Mouse (Mus musculus): ENCODE measurements around the gene Rpl10a.
A peak's percentile ranks its signal among the peaks of the same experiment; 100 is the strongest.
"Not testable (repeated sequence)": the region's sequence is repeated elsewhere in the genome, so short reads cannot be mapped to it uniquely, and the experiment has no call there.

Rpl10a gene

DNA sequence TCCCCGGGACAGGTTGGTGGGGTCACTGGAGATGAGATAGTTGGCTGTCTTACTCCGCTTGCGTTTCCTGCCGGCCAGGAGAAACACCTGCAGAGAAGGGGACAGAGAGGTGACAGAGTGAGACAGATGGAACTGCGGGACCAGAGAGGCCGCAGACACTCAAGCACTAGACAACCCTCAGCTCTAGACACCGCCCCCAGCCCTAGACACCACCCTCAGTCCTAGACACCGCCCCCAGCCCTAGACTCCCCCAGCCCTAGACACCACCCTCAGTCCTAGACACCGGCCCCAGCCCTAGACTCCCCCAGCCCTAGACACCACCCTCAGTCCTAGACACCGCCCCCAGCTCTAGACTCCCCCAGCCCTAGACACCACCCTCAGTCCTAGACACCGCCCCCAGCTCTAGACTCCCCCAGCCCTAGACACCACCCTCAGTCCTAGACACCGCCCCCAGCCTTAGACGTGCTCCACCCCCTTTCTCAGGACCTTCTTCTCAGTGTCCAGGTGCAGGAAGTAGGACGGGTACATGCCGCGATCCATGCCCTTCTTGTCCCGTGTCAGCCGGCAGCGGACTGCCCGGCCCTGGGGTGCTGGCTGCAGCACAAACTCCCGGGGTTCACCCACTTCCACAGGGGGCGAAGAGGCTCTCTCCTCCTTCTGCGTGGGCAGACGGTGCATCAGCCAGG lies 30.4 kb downstream of the Rpl10a start:
- not testable (repeated sequence) for DNase-seq (ENCODE audit: low spot score in 2 of 2)

DNA sequence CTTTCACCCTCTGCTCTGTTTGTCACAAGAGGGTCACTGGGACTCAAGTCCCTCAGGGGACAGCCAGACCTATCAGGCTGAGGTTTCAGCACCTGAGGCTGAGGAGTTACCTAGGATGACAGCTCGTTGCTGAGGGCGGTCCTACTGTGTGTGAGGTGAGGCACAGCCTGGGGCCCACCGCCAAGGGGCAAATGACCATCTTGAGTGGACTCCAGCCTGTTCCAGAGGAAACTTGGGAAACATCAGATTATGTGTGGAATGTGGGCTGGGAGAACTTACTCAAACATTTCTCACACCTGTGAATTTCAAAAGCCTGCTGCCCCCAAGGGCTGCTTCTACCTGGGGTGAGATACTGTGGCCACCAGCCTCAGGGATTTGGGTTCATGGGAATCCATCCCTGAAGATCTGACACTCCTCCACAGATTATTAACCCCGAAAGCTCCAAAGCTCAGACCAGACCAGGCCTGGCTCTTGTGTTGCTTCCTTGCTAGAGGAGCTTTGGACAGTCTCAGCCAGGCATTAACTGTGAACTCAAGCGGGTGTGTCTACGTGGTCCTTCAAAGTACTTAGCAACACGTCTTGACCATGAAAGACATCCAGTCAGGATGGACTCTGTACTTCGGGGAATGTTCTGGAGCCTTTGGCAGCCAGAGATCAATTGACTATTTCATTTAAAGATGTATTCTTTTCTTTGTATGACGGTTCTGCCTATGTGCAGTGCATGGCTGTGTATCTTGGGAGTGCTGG lies 32.4 kb downstream of the Rpl10a start:
- no peak for DNase-seq (ENCODE audit: low spot score in 2 of 2)

DNA sequence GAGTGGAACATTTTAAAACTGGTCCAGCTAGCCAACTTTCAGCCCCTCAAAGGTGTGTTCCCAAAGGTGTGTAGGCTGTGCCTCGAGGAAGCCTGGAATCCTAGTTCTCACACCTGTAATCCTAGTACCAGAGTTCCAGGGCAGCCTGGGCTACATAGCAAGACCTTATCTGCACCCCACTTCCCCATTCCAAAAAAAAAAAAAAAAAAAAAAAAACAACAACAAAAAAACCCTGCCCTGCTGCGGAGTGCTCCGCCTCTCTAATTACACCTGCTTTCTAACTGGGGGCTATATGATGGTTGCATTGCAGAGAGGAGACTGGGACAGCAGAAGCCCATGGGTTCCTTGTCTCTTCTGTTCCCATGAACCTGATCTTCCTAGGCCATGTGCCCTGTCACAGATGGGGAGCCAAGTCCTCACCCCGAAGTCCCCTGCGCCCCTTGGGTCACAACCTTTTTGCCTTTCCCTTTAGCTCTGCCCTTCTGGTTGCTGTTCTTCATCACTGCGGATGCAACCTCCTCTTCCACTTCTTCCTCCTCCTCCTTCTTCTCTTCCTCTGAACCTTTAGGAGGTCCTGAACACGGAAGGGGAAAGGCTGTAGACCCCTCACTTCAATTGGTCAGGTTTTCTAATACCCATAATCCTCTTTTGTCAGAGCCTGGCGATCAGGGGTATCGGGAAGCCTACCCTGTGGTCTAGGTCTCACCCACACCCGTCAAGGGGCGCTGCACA lies 33.8 kb downstream of the Rpl10a start:
- DNase-seq (ENCODE audit: low spot score in 2 of 2): no peak

- DNase-seq (ENCODE audit: low spot score in 2 of 2): no peak
These were observed 34.5 kb downstream of the Rpl10a start for GRCm38 (mm10) chr17:28362653-28363292.

- no peak for DNase-seq (ENCODE audit: low spot score in 2 of 2)
These were observed 35.2 kb downstream of the Rpl10a start for GRCm38 (mm10) chr17:28363507-28363906.

DNA sequence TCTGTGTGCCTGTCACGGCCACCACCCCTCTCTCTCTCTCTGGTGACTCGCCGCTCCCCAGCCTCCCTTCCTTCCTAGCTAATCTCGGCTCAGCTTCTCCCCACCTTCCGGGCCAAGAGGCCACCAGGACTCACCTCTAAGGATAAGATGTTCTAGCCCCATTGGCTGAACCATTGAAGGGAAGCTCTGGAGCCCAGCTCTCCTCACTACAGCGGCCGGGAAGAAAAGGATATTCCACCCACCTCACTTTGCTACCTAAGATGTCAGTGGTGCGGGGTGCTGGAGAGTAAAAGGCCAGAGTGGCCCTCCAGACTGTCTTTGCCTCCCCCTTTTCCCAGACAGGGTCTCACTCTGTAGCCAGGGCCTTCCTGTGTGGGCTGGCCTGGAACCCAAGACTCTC lies 36.9 kb downstream of the Rpl10a start, which contains the start of gene Tulp1:
Gene Tulp1, minus strand, starts transcription at position 101 of the 400 bp plus-strand sequence.
- DNase-seq (ENCODE audit: low spot score in 2 of 2): no peak

GRCm38 (mm10) chr17:28368449-28368848 lies 40.2 kb downstream of the Rpl10a start:
- DNase-seq (ENCODE audit: low spot score in 2 of 2): peak; percentile 49 to 54

DNA sequence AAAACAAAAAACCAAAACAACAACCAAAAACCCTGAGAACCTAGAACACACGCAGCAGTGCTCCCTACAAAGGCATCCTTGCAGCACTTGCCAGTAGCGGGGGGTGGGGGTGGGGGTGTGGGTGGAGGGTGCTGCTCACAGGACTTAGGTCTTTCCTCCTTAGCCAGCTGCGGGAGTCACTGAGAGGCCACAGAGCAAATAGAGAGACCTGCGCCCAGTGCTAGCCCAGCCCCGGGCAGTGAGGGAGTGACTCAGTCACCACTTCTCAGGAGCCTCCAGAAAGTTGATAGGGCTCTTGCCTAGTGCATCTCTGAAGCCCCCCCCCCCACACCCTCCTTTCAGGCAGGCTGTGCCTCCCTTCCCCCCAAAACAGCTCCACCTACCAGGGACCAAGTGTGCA lies 40.8 kb downstream of the Rpl10a start:
- DNase-seq (ENCODE audit: low spot score in 2 of 2): no peak

- DNase-seq (ENCODE audit: low spot score in 2 of 2): no peak
These were observed 43.0 kb downstream of the Rpl10a start for GRCm38 (mm10) chr17:28371286-28371685.

- DNase-seq (ENCODE audit: low spot score in 2 of 2): no peak
These were observed 43.7 kb downstream of the Rpl10a start for GRCm38 (mm10) chr17:28371941-28372340.

DNA sequence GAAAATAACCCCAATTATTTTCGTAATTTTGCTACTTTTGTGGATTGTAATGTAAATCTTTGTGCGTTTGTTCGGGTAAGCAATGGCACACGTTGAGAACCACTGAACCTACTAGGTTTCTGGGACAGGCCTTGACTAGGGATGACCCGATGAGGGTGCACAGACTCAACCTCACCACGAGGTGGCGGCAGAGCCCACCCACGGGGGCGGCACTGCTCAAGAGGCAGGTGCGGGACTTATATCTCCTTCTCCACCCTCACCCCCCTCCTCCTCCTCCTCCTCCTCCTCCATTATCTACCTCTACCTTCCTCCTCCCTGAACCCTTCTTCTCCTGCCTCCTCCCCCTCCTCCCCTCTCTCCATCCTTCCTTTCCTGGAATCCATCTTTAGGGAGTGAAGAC lies 45.5 kb downstream of the Rpl10a start:
- no peak for DNase-seq (ENCODE audit: low spot score in 2 of 2)

DNA sequence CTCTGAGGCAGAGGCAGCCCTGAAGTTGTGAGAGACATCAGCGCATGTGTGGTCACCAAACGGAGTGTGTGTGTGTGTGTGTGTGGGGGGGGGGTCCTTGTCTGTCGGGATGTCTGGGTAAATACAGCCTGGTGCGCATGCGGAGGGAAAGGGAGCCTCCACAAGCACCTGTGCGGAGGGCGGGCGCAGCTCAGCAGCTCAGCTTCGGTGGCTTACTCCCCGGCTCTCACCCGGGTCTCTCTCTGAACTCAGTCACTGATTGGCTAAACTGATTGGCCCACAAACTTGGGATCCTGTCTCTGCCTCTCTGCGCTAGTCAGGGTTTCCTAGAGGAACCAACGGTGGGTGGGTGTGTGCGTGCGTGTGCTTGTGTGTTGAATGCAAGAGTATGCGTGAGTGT lies 46.2 kb downstream of the Rpl10a start:
- no peak for DNase-seq (ENCODE audit: low spot score in 2 of 2)

DNA sequence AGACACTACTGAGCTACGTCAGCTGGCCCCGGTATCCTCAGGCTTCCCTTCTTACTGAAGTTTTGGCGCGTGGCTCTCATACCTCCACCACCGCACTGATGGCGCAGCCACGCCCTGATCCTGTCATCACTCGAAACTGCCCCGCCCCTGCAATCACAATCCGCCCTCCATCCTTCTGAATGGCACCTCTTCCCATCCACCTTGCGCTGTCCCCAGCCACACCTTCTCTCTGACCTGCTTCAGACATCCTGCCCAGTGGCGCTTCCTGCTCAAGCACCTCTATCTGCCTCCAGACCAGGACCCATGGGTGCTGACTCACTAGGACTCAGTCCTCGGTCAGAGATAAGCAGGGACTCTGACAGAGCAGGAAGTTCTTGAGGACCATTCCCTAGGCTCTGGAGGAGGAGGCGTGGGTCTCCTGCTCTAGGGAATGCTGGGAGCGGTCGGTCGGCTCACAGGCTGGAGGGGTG lies 47.4 kb downstream of the Rpl10a start:
- DNase-seq (ENCODE audit: low spot score in 2 of 2): no peak

GRCm38 (mm10) chr17:28380255-28380654 lies 52.0 kb downstream of the Rpl10a start:
- DNase-seq (ENCODE audit: low spot score in 2 of 2): no peak
